Mouse (Mus musculus): ENCODE data around the gene Bckdk. TPM values are rescaled to one million over a fixed set of nuclear protein-coding genes. Genes with fewer than 3 reads are reported as not detected.
A peak's percentile ranks its signal among the peaks of the same experiment; 100 is the strongest.
"Not testable (repeated sequence)": the region's sequence is repeated elsewhere in the genome, so short reads cannot be mapped to it uniquely, and the experiment has no call there.

Gene Bckdk
- polyA plus RNA-seq, 1 experiment from 2014 or later = 96.5 TPM

DNA sequence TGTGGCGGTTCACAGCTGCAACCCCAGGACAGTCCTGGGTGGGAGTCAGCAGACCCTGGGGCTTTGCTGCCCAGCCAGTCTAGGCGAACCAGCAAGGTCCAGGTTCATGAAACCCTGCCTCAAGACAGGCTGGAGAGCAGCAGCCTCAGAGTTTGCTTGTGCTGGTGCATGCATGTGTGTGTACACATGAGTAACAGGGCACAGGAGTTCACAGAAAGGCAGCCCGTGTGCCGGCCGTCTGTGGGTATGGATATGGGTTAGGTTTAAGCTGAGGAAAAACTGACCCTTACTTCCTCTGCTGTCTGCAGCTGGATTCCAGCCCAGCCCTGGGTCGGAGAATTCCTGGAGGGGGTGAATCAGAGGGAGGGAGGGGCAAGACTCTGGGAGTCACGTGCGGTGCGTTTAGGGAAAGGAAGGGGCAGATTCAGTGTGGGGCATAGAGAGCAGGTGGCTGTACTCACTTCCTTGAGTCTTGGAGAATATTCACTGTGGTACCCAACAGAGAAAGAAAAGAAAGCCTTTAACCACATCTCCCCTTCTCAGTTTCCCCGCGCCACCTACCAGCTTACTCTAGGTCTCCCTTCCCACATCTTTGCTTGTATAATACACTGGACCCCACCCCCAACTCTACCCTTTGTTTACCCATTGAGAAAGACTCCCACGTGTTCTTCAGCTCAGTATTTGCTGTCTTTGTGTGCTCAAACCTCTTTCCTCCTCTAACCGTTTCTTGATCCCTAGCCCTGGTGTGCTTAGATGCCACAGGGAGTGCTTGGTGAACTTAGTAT, 27.7 kb downstream of the Bckdk start:
- Histone ChIP-seq H3K27me3 (ENCODE audit: control insufficient read depth, insufficient read depth, low read length) (peaks cover 12% of the 10 kb centered on the region), H3K4me2 (replicated peaks; ENCODE audit: low read depth, low read length) (no peak overlapping the region), H3K9me3 (ENCODE audit: control insufficient read depth, low read length) (no peaks in the 10 kb centered on the region), H3K27ac (ENCODE audit: low read depth, low read length) (no peak overlapping the region), H3K9ac (ENCODE audit: low read depth, low read length) (no peak overlapping the region), H3K4me1 (replicated peaks; ENCODE audit: control insufficient read depth, insufficient read depth, low read length) (peaks cover 4% of the 10 kb centered on the region; the same call in 1 of the 2 replicates), H3K36me3 (ENCODE audit: control insufficient read depth, insufficient read depth, low read length) (no peaks in the 10 kb centered on the region), H3K4me3 (ENCODE audit: low read depth, low read length) (no peak overlapping the region)
- DNase-seq (ENCODE audit: low spot score) = peak; percentile 11
- 30% methylated on average over 13 of the region's 13 CpGs for WGBS
- no peak for ATAC-seq (ENCODE audit: low FRiP score)

DNA sequence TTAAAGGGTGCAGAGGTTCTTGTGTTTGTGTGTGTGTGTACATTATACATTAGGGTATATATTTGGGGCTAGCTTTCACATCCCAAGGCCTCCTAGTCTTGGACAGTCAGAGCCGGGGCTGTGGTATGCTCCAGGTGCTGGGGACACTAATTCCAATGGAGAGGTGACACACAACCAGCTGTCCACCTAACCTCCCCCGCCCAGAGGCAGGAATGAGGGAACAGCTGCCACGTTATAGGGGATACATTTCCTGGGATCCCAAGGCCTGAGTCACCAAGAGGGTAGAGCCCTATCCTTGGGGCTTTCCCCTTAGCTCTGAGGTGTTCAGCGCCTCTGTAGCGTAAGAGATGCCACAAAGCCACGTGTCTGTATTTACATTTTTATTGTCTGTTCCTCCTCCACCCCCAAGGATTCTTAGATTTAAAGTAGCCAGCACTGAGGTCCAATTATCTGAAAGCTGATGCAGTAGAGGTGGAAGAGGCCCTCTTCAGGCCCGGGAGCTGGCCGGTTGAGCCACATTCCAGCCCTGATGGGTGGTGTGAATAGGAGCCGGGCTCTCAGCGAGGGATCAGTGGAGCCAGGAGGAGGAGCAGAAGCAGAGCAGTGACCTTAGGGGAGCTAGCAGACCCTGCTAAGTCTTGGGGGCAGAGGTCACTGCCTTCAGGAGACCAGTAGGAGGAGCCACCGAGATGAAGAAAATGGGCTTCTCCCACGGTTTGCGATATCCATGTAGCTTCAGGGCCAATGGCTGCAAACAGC, 28.6 kb downstream of the Bckdk start:
- Histone ChIP-seq H3K9me3 (ENCODE audit: control insufficient read depth, low read length) (no peaks in the 10 kb centered on the region), H3K9ac (ENCODE audit: low read depth, low read length) (no peak overlapping the region), H3K4me3 (ENCODE audit: low read depth, low read length) (no peak overlapping the region), H3K27ac (ENCODE audit: low read depth, low read length) (no peak overlapping the region), H3K4me2 (replicated peaks; ENCODE audit: low read depth, low read length) (no peak overlapping the region), H3K36me3 (ENCODE audit: control insufficient read depth, insufficient read depth, low read length) (no peaks in the 10 kb centered on the region), H3K4me1 (replicated peaks; ENCODE audit: control insufficient read depth, insufficient read depth, low read length) (peaks cover 4% of the 10 kb centered on the region; the same call in 1 of the 2 replicates), H3K27me3 (ENCODE audit: control insufficient read depth, insufficient read depth, low read length) (peaks cover 12% of the 10 kb centered on the region)
- ATAC-seq (ENCODE audit: low FRiP score) (no peak), DNase-seq (ENCODE audit: low spot score) (peak; percentile 16)
- 17% methylated on average over 13 of the region's 13 CpGs for WGBS

DNA sequence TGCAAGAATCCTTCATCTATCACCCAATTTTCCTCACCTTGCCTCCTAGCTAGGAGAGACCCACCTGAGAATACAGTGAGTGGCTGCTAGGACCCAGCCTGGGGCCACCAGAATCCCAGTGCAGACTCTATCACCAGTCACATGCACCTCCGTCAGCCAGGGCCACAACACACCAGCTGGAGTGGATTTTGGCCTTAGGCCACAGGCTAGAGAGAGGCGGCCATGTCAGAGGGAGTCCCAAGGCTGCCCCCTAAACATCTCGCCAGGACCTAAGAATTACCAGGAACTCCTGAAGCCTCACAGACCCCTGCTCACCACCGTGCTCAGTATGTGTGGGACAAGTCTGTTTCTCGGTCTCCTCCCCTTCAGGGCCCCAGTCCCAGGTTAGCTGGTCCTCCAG, 30.2 kb downstream of the Bckdk start:
- H3K27ac ChIP-seq (ENCODE audit: low read depth, low read length) = no peak overlapping the region
- no peak overlapping the region for H3K4me3 ChIP-seq (ENCODE audit: low read depth, low read length)
- no peaks in the 10 kb centered on the region for H3K36me3 ChIP-seq (ENCODE audit: control insufficient read depth, insufficient read depth, low read length)
- DNase-seq (ENCODE audit: low spot score) (no peak), ATAC-seq (ENCODE audit: low FRiP score) (no peak)
- peaks cover 4% of the 10 kb centered on the region; the same call in 1 of the 2 replicates for H3K4me1 ChIP-seq (replicated peaks; ENCODE audit: control insufficient read depth, insufficient read depth, low read length)
- peaks cover 6% of the 10 kb centered on the region; the same call in 1 of the 2 replicates for H3K27me3 ChIP-seq (ENCODE audit: control insufficient read depth, insufficient read depth, low read length)
- no peak overlapping the region for H3K9ac ChIP-seq (ENCODE audit: low read depth, low read length)
- no peak overlapping the region for H3K4me2 ChIP-seq (replicated peaks; ENCODE audit: low read depth, low read length)
- no peaks in the 10 kb centered on the region for H3K9me3 ChIP-seq (ENCODE audit: control insufficient read depth, low read length)
- 91% methylated on average over 5 of the region's 5 CpGs for WGBS

DNA sequence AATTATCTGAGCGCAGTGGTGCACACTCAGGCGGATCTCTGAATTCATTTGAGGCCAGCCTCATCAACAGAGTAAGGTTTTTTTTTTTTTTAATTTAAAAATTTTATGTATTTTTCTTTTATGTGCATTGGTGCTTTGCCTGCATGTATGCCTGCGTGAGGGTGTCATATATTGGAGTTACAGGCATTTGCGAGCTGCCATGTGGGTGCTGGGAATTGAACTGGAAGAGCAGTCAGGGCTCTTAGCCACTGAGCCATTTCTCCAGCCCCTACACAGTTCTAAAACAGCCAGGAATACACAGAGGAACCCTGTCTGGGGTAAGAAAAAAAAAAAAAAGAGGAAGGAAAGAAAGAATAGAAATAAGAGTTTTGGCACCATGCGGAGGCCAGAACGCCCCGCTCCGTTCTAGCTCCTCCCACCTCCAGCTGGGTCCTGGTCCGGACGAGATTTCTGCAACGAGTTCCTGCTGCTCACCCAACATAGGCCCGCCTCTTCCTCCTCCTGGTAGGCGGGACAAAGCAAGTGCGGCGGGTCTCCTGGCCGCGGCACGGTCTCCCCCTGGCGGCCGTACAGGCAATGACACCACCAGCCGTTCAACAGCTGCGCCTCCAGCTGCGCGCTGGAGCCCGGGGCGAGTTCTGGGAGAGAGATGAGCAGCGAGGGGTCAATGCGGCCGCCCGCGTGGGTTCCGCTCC, 31.3 kb downstream of the Bckdk start:
- no peaks in the 10 kb centered on the region for H3K36me3 ChIP-seq (ENCODE audit: control insufficient read depth, insufficient read depth, low read length)
- H3K4me2 ChIP-seq (replicated peaks; ENCODE audit: low read depth, low read length) = peak overlapping the region; percentile 96
- WGBS = 7% methylated on average over 32 of the region's 32 CpGs
- DNase-seq (ENCODE audit: low spot score) (peak; percentile 96), ATAC-seq (ENCODE audit: low FRiP score) (peak; percentile 93)
- H3K4me3 ChIP-seq (ENCODE audit: low read depth, low read length) = peak overlapping the region; percentile 67
- H3K4me1 ChIP-seq (replicated peaks; ENCODE audit: control insufficient read depth, insufficient read depth, low read length) = peaks cover 4% of the 10 kb centered on the region; the same call in 1 of the 2 replicates
- no peaks in the 10 kb centered on the region for H3K9me3 ChIP-seq (ENCODE audit: control insufficient read depth, low read length)
- peak overlapping the region; percentile 84 for H3K9ac ChIP-seq (ENCODE audit: low read depth, low read length)
- H3K27me3 ChIP-seq (ENCODE audit: control insufficient read depth, insufficient read depth, low read length) = peaks cover 1% of the 10 kb centered on the region; the same call in 1 of the 2 replicates
- 0 out of 2 replicates have a peak overlapping the region, but pooled peaks have one; percentile 47 for H3K27ac ChIP-seq (ENCODE audit: low read depth, low read length)

GRCm38 (mm10) chr7:127935748-127936159, 31.9 kb downstream of the Bckdk start:
- no peak for DNase-seq (ENCODE audit: low spot score)

GRCm38 (mm10) chr7:127936216-127936884, 32.5 kb downstream of the Bckdk start:
- Histone ChIP-seq H3K4me1 (replicated peaks; ENCODE audit: control insufficient read depth, insufficient read depth, low read length) (peaks cover 6% of the 10 kb centered on the region; the same call in 1 of the 2 replicates), H3K27me3 (ENCODE audit: control insufficient read depth, insufficient read depth, low read length) (no peaks in the 10 kb centered on the region), H3K4me2 (replicated peaks; ENCODE audit: low read depth, low read length) (peak overlapping the region; percentile 96), H3K4me3 (ENCODE audit: low read depth, low read length) (peak overlapping the region; percentile 67), H3K27ac (ENCODE audit: low read depth, low read length) (no peak overlapping the region), H3K36me3 (ENCODE audit: control insufficient read depth, insufficient read depth, low read length) (no peaks in the 10 kb centered on the region), H3K9me3 (ENCODE audit: control insufficient read depth, low read length) (no peaks in the 10 kb centered on the region), H3K9ac (ENCODE audit: low read depth, low read length) (peak overlapping the region; percentile 84)
- ATAC-seq (ENCODE audit: low FRiP score) (peak; percentile 10; the same call in 1 of the 2 replicates), DNase-seq (ENCODE audit: low spot score) (no peak)
- 60% methylated on average over 18 of the region's 18 CpGs for WGBS

More at GRCm38 (mm10) chr7:127935748-127936159, 31.9 kb downstream of the Bckdk start:
- peak overlapping the region; percentile 84 for H3K9ac ChIP-seq (ENCODE audit: low read depth, low read length)
- ATAC-seq (ENCODE audit: low FRiP score) = peak; percentile 66
- H3K4me3 ChIP-seq (ENCODE audit: low read depth, low read length) = peak overlapping the region; percentile 67
- peaks cover 4% of the 10 kb centered on the region; the same call in 1 of the 2 replicates for H3K4me1 ChIP-seq (replicated peaks; ENCODE audit: control insufficient read depth, insufficient read depth, low read length)
- H3K36me3 ChIP-seq (ENCODE audit: control insufficient read depth, insufficient read depth, low read length) = no peaks in the 10 kb centered on the region
- H3K4me2 ChIP-seq (replicated peaks; ENCODE audit: low read depth, low read length) = peak overlapping the region; percentile 96
- H3K27ac ChIP-seq (ENCODE audit: low read depth, low read length) = peak overlapping the region; percentile 47; the same call in 1 of the 2 replicates
- no peaks in the 10 kb centered on the region for H3K9me3 ChIP-seq (ENCODE audit: control insufficient read depth, low read length)
- WGBS = under 1% methylated on average over 38 of the region's 38 CpGs
- H3K27me3 ChIP-seq (ENCODE audit: control insufficient read depth, insufficient read depth, low read length) = no peaks in the 10 kb centered on the region

DNA sequence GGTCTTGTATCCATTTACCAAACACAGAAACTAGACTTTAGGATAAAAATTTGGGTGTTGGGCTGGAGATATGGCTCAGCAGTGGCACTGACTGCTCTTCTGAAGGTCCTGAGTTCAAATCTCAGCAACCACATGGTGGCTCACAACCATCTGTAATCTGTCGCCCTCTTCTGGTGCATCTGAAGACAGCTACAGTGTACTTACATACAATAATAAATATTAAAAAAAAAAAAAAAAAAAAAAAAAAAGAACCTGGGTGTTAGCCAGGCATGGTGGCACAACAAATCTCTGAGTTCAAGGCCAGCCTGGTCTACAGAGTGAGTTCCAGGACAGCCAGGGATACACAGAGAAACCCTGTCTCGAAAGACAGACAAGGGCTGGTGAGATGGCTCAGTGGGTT, 38.2 kb downstream of the Bckdk start:
- H3K9ac ChIP-seq (ENCODE audit: low read depth, low read length); H3K9me3 ChIP-seq (ENCODE audit: control insufficient read depth, low read length); DNase-seq (ENCODE audit: low spot score); H3K27ac ChIP-seq (ENCODE audit: low read depth, low read length); H3K4me2 ChIP-seq (replicated peaks; ENCODE audit: low read depth, low read length); H3K4me1 ChIP-seq (replicated peaks; ENCODE audit: control insufficient read depth, insufficient read depth, low read length); H3K4me3 ChIP-seq (ENCODE audit: low read depth, low read length); ATAC-seq (ENCODE audit: low FRiP score); H3K36me3 ChIP-seq (ENCODE audit: control insufficient read depth, insufficient read depth, low read length): not testable (repeated sequence)
- H3K27me3 ChIP-seq (ENCODE audit: control insufficient read depth, insufficient read depth, low read length) = peaks cover 10% of the 10 kb centered on the region
- 53% methylated on average over 2 of the region's 2 CpGs for WGBS

DNA sequence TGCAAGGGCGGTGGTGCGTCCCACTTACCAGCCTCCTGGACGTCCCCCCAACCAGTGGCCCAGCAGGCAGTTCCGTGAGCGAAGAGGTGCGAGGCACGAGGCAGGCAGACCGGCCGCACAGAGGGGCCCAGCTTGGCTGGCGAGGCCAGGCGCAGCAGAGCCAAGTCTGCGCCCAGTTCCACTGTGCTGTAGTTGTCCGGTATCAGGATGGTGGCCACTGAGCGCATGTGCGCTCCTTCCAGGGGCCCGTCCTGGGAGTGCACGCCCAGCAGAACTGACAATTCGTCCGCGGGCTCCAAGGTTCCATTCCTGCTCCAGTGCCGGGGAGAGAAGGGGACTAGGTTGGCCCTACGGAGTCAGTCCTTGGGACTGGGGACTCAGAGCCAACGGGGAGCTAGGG, 40.7 kb downstream of the Bckdk start:
- Histone ChIP-seq H3K36me3 (ENCODE audit: control insufficient read depth, insufficient read depth, low read length) (no peaks in the 10 kb centered on the region), H3K9ac (ENCODE audit: low read depth, low read length) (no peak overlapping the region), H3K4me2 (replicated peaks; ENCODE audit: low read depth, low read length) (no peak overlapping the region), H3K27ac (ENCODE audit: low read depth, low read length) (no peak overlapping the region), H3K4me1 (replicated peaks; ENCODE audit: control insufficient read depth, insufficient read depth, low read length) (0 out of 2 replicates have a peak, but pooled peaks cover 2% of the 10 kb centered on the region), H3K4me3 (ENCODE audit: low read depth, low read length) (no peak overlapping the region), H3K27me3 (ENCODE audit: control insufficient read depth, insufficient read depth, low read length) (peaks cover 10% of the 10 kb centered on the region), H3K9me3 (ENCODE audit: control insufficient read depth, low read length) (no peaks in the 10 kb centered on the region)
- WGBS = 12% methylated on average over 23 of the region's 23 CpGs
- DNase-seq (ENCODE audit: low spot score) = no peak
- no peak for ATAC-seq (ENCODE audit: low FRiP score)

All from hindbrain, embryonic 11.5 days (tissue).